Mouse (Mus musculus) monocyte, adult 5-6 weeks (primary cell): ENCODE results near the gene Nxph1. TPM values are rescaled to one million over a fixed set of nuclear protein-coding genes. Genes with fewer than 3 reads are reported as not detected.

Experiments used
- ATAC-seq: fragments of 153-309, 156-312 bp; replicated peaks from 2 replicates; pipeline ENCODE4 v1.8.0; 2017; ENCODE audit warnings: mild to moderate bottlenecking; ENCODE audit not compliant: low TSS enrichment, insufficient number of reproducible peaks, severe bottlenecking, poor library complexity, low FRiP score
- total RNA-seq: library from RNA; stranded (forward); fragments of 200-1000, 200-491, 200-594 nt; gene quantifications from 3 replicates; pipeline ENCODE4 v1.2.3, GENCODE M21; 2017

Nxph1 gene
- not detected in 3 replicates for total RNA-seq

- ATAC-seq, result no peak
These were observed at the start of gene Nxph1 for GRCm38 (mm10) chr6:8948131-8948470. TSS of gene Nxph1 (plus strand) at chr6:8948431.

DNA sequence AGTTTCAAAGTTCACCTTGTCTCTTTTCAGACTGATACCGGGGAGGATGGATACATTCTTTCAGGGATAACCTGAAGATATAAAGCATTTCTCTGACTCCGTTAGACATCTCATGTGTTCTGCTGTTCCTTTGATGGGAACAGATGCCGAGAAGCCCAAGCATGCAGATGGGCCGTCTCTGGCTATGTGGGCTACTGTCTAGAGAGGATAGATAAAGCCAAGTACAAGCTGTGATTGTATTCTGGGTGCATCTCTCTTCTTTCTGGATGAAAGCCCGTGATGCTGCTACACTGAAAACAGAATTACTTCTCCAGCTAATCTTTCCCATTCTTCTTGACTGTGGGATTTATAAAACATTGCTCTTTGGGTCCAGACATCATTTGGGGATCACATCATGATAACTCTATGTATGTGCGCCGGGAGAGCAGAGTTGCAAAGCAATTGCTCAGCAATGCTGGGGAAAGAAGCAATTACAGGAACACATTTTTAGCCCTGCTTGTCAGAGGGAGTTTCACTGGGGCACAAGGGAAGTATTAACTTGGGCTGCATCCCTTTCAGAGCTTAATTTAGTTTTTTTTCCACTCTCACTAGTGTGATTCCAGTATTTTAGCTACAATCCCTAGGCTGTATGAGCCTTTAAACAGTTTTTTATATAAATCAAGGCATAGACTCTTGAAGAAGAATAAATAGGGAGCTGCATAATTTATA is 48.1 kb upstream of the Nxph1 start:
- ATAC-seq, result no peak

DNA sequence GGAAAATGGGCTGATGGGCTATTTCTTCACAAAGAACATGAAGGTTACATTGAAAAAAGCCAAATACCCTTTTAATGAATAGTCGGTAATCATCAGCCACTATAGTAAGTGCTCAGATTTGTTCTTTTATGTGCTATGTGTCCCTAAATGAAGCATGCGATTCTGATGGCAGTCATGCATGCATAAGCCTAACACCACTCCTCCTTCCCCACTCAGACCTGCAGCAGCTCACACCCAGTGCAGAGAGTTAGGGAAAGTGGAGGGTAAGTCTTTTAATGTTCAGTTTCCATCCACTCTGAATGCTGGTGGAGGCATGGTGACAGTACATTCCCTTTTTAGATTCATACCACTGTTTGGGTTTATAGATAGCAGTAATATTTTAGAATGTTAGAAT is 47.5 kb upstream of the Nxph1 start:
- ATAC-seq, result no peak

GRCm38 (mm10) chr6:8907917-8908316 is 40.3 kb upstream of the Nxph1 start:
- no peak for ATAC-seq

- ATAC-seq, result no peak
These were observed 34.8 kb upstream of the Nxph1 start for GRCm38 (mm10) chr6:8913404-8913803.

- ATAC-seq, result no peak
These were observed 33.5 kb upstream of the Nxph1 start for GRCm38 (mm10) chr6:8914682-8915081.

GRCm38 (mm10) chr6:8924481-8924880 is 23.8 kb upstream of the Nxph1 start:
- no peak for ATAC-seq

DNA sequence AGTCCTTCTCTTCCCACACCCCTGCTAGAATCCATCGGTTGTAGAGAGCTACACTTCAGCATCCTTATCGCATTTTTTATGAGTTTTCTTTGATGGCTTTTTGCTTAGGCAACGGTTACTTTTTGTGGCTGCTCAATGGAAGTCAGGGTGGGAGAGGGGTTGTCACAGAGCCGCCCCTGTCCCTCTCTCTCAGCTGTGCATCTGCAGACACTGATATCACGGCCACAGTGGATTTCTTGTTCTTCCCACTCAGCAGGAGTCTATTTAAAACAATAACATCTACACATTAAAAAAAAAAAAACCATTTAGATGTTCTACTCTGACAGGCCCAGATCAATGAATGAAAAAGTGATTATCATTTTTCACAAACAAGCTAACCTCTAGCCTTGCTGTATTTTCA is 13.0 kb upstream of the Nxph1 start:
- ATAC-seq, result no peak

DNA sequence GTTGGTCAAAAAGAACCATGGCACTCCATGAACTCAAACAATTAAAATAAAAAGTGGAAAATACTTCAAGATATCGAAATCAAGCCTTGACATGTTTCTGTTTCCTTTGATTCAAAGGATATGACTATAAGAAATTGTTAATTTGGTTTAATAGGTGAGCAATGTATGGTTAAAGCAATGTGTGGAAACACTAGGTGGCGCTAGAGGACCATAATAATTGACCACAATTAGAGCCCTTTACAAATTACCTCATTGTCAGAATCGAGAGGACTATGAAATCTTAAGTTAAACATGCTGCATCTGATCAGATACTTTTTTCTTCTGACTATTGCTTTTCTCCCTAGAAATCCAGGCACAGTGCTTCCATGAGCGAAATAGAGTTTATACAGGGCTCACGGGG is 12.5 kb upstream of the Nxph1 start:
- ATAC-seq, result no peak

GRCm38 (mm10) chr6:8936168-8936567 is 12.1 kb upstream of the Nxph1 start:
- no peak for ATAC-seq

GRCm38 (mm10) chr6:8948471-8949411 is 510 bp downstream of the Nxph1 start:
- no peak for ATAC-seq

DNA sequence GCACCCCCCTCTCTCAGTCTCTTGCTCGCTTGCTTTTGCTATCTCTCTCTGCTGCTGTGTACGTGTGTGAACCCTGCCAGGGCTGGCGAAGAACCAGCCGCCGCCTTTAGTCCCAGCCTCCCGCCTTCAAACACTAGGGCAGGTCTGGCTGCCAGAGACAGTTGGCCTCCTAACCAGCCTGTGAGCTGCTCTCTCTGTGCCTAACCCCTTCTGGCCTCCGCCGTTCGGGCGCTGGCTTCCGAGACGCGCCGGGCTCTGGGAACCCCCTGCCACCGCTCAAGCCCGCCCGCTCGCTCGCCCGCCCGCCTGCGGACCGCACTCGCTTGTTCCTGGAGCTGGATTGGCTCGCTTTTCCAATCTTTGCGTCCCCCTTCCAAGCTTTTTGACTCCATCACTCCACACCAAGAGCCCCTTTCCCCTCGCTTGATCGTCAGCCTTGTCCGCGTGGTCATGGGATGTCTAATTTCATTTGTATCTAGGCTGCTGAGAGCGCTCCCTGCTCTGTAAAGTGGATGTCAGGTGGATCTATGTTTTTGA is 1.5 kb downstream of the Nxph1 start:
- no peak for ATAC-seq

DNA sequence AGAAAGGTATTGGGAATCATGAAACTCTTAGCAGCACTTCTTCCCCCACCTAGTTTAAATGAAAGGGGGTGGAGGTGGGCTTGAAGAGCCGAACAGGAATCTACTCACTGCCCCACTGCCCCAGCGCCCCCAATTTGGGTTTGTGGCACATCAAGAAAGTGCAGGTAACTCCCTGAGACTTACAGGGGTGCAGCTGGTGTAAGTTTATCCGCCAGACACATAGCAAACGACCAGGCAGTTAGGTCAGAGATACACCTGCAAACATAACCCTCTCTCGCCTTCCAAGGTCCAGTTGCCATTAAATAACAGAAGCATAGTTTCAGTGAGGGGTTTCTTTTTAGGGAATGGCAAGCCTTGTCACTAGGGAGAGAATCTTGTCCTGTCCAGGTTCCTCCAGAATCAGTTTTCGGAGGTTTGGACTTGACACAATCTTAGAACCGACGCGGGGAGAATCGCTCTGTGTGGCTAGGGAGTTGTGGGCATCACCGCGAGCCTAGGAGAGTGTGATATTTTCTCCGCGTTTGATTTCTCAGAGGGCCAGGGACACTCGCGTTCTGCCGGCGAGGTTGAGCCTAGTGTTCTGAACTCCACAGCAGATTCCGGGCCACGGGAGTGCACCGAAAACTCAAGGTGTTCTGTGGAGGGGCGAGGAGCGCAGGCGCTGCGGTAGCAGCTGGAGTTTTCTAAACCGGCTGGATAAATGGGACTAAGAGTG is 2.5 kb downstream of the Nxph1 start:
- ATAC-seq, result no peak

DNA sequence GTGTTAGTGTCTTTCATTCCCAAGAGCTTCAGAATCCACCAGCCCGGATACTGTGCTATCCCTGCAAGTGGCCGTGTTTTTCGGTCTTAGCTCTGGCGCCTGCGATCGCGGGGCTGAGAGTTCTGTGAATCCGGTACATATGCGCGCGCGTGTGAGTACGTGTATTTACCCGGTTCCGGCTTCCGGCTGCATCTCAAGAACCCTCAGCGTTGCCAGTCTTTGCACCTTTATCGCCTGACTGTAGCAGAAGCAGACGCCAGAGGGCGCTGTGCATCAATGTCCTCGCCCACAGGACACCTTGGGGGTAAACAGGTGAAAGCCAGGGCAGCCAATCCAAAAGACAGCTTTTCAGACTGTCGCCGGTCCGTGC is 3.1 kb downstream of the Nxph1 start:
- ATAC-seq, result no peak

- no peak for ATAC-seq
These were observed 3.8 kb downstream of the Nxph1 start for GRCm38 (mm10) chr6:8951884-8952590.

GRCm38 (mm10) chr6:8955817-8956529 is 7.7 kb downstream of the Nxph1 start:
- no peak for ATAC-seq

DNA sequence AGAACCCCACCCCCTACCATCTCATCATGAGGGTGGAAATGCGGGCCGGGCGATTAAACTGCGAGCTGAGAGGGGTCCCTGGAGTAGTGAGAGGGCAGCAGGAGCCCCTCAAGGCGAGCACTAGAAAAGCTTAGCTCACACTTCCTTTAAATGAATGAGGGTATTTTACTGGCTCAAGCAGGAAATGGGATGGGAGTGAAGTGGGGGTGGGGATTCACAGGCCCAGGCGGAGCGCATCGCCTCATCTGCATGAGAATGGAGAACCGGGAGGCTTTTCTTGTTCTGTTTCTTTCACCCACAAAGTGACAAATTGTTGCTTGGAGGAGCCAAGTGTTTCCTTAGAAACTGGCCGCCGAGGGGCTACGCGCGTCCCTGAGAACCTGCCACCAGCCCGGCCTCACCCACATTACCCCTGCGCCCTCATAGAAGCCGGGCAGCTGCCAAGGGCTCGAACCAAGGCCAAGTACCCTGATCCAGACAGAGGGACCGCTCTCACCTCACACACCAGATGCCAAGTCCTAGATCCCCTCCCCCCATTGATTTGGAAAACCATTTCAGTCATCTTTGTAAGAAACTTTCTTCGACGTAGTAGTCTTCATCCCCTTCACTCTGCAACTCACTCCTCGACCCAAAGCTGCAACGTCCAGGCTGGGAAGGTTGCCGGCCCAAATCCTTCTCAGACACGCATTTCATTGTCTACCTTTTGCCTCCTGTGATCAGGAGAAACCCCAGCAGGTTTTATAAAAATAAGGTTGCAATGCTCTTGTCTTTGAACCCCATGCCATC is 8.7 kb downstream of the Nxph1 start:
- no peak for ATAC-seq

DNA sequence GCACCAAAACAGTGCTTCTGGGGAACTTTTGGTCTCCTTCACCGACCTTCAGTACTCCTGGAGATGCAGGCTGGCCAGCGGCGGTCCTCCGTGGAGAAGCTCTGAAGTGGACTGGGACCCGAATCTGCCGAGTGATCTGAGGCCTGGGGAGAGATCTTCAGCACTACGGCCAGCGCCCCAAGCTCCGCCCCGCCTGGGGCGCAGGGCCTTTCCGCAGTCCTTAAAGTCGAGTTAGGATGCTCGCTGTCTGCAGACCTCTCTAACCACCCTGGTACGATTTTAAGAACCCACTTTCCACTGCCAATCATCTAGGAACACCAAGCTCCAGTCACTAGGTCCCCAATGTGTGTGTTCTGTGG is 9.3 kb downstream of the Nxph1 start:
- ATAC-seq, result no peak
